Mouse (Mus musculus) inflammation-experienced regulatory T-cells, adult 6 months (primary cell): ENCODE data around the gene Wbp1l. TPM values are rescaled to one million over a fixed set of nuclear protein-coding genes. Genes with fewer than 3 reads are reported as not detected.

Source experiments
- ATAC-seq: one replicate; pipeline ENCODE4 v1.8.0; 2017
- polyA plus RNA-seq, 3 experiments: library from polyadenylated mRNA; unstranded; fragments of 100-300 nt; shearing (Covaris generic); gene quantifications; one replicate each; pipeline ENCODE4 v1.2.1; 2017

The Wbp1l gene
- polyA plus RNA-seq, 3 experiments from 2014 or later = 16.4 to 19.4 (median 16.5) TPM

- no peak for ATAC-seq
Measured at GRCm38 (mm10) chr19:46706540-46707295, 107.8 kb downstream of the Wbp1l start.

Other genes with a start within 250 kb of the Wbp1l start
- gene 2310034G01Rik, start 248.8 kb upstream of the Wbp1l start, polyA plus RNA-seq = under 1 TPM in 2 of 3 experiments, not detected in 1; 0.24 to 0.44 TPM
- gene Actr1a, start 203.3 kb upstream of the Wbp1l start, polyA plus RNA-seq = 100 to 1,000 TPM in 1 of 3 experiments, 10 to 100 TPM in 2; 77.1 to 105 (median 78.0) TPM
- gene Sufu, start 202.2 kb upstream of the Wbp1l start, polyA plus RNA-seq = 10 to 100 TPM; 10.7 to 13.6 (median 12.5) TPM
- gene Trim8, start 97.4 kb upstream of the Wbp1l start, polyA plus RNA-seq = 10 to 100 TPM; 24.1 to 26.3 (median 25.9) TPM
- gene Arl3, start 25.9 kb upstream of the Wbp1l start, polyA plus RNA-seq = 10 to 100 TPM; 25.9 to 27.1 (median 26.8) TPM
- 1 to 10 TPM; 3.8 to 9.2 (median 8.7) TPM for gene Sfxn2, start 25.7 kb upstream of the Wbp1l start, polyA plus RNA-seq
- under 1 TPM in 1 of 3 experiments, not detected in 2; 0.52 TPM for gene Cyp17a1, start 74.1 kb downstream of the Wbp1l start, polyA plus RNA-seq
- gene Borcs7, start 90.8 kb downstream of the Wbp1l start, polyA plus RNA-seq = 10 to 100 TPM in 1 of 3 experiments, 1 to 10 TPM in 2; 6.0 to 10.8 (median 8.0) TPM
- gene As3mt, start 108.4 kb downstream of the Wbp1l start, polyA plus RNA-seq = 10 to 100 TPM in 2 of 3 experiments, 1 to 10 TPM in 1; 2.8 to 12.8 (median 12.7) TPM
- 1 to 10 TPM in 1 of 3 experiments, under 1 TPM in 2; 0.36 to 1.2 (median 0.44) TPM for gene Cnnm2, start 162.5 kb downstream of the Wbp1l start, polyA plus RNA-seq